Mouse (Mus musculus): Measurements from ENCODE around the gene Strip2. TPM values are rescaled to one million over a fixed set of nuclear protein-coding genes. Genes with fewer than 3 reads are reported as not detected.

Strip2 gene
- polyA plus RNA-seq, 1 experiment: 1.7 TPM

DNA sequence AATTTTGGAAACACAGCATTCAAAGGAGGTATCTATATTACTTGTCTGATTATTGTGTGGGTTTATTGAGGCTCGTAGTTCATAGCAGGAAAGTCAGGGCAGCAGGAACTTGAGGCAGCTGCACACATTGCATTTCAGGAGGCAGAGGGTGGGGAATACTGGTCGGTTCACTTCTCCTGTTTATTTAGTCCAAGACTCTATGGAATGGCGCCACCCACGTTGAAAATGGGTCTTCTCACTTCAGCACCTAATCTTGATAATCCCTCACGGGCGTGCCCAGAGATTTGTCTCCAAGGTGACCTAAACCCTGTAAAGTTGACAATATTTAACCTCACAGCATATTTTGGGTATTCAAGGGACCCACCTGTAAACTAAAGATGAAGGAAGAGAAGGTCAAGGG, 31.0 kb downstream of the Strip2 start:
- Histone ChIP-seq H3K4me3 (ENCODE audit: insufficient read depth, low read depth, low read length) (no peak overlapping the region), H3K27ac (replicated peaks; ENCODE audit: low read depth, low read length) (no peak overlapping the region), H3K4me1 (ENCODE audit: control insufficient read depth, insufficient read depth, insufficient read length, low read length) (no peaks in the 10 kb centered on the region)

DNA sequence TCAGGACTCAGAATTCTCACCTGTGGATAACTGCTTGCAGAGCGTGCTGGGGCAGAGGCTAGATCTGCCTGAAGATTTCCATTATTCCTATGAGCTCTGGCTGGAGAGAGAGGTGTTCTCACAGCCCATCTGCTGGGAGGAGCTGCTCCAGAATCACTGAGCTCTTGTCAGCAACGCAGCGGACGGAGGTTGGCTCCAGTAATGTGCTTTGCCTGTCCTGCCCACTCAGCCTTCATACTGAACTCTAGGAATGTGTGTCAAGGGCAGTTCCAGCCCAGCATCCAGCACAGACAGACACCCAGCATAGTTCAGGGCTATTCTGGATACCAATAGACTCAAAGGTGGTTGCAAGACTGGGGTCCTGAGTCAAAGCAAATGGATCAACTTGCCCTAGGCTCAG, 39.9 kb downstream of the Strip2 start:
- Histone ChIP-seq H3K27ac (replicated peaks; ENCODE audit: low read depth, low read length) (no peak overlapping the region), H3K4me1 (ENCODE audit: control insufficient read depth, insufficient read depth, insufficient read length, low read length) (peaks cover 4% of the 10 kb centered on the region; the same call in 1 of the 2 replicates), H3K4me3 (ENCODE audit: insufficient read depth, low read depth, low read length) (no peak overlapping the region)

DNA sequence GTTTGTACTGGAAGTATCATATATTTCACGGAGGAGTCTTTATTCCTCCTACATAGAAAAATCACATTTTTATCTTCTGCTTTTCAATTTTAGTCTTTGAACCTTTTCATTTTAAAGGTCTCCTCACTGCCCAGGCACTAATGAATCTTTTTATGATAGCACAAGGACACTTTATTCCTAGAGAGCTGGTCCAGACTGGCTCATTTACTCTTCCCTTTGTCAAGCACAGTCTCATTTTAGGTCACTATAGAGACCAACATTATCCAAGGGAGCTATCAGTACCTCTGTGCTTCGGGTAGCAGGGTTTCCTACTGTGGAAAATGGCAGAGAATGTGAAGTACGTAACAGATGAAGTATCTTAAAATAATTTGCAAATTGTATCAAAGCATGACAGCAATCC, 41.9 kb downstream of the Strip2 start:
- Histone ChIP-seq H3K27ac (replicated peaks; ENCODE audit: low read depth, low read length) (no peak overlapping the region), H3K4me3 (ENCODE audit: insufficient read depth, low read depth, low read length) (no peak overlapping the region), H3K4me1 (ENCODE audit: control insufficient read depth, insufficient read depth, insufficient read length, low read length) (peaks cover 4% of the 10 kb centered on the region; the same call in 1 of the 2 replicates)

GRCm38 (mm10) chr6:29961081-29961480, 44.3 kb downstream of the Strip2 start:
- Histone ChIP-seq H3K27ac (replicated peaks; ENCODE audit: low read depth, low read length) (no peak overlapping the region), H3K4me1 (ENCODE audit: control insufficient read depth, insufficient read depth, insufficient read length, low read length) (peaks cover 4% of the 10 kb centered on the region; the same call in 1 of the 2 replicates), H3K4me3 (ENCODE audit: insufficient read depth, low read depth, low read length) (no peak overlapping the region)

- no peaks in the 10 kb centered on the region for H3K4me1 ChIP-seq (ENCODE audit: control insufficient read depth, insufficient read depth, insufficient read length, low read length)
- no peak overlapping the region for H3K27ac ChIP-seq (replicated peaks; ENCODE audit: low read depth, low read length)
- H3K4me3 ChIP-seq (ENCODE audit: insufficient read depth, low read depth, low read length): no peak overlapping the region
Observed at GRCm38 (mm10) chr6:29967917-29968316, 51.1 kb downstream of the Strip2 start.

GRCm38 (mm10) chr6:29973341-29973740, 56.5 kb downstream of the Strip2 start:
- Histone ChIP-seq H3K4me3 (ENCODE audit: insufficient read depth, low read depth, low read length) (no peak overlapping the region), H3K4me1 (ENCODE audit: control insufficient read depth, insufficient read depth, insufficient read length, low read length) (no peaks in the 10 kb centered on the region), H3K27ac (replicated peaks; ENCODE audit: low read depth, low read length) (no peak overlapping the region)

- H3K4me3 ChIP-seq (ENCODE audit: insufficient read depth, low read depth, low read length): no peak overlapping the region
- no peak overlapping the region for H3K27ac ChIP-seq (replicated peaks; ENCODE audit: low read depth, low read length)
- H3K4me1 ChIP-seq (ENCODE audit: control insufficient read depth, insufficient read depth, insufficient read length, low read length): no peaks in the 10 kb centered on the region
Observed at GRCm38 (mm10) chr6:29974836-29975235, 58.0 kb downstream of the Strip2 start.

DNA sequence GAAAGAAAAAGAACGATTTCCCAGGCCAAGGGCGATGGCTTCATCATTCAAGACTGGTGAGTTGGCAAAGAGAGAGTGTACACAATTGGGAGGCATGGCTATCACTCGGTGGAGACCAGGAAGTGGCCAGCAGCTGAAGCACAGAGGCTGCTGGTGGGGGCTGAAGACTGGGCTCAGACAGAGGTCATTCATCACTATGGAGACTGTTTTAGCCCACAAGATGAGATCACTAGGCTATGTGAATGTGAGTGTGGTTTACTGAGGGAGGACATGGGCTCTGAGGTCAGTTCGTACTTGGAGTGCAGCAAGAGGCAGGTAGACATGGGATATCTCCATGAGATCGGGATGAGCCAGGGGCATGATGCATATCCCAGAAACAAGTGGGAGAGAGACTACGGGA, 63.6 kb downstream of the Strip2 start:
- no peaks in the 10 kb centered on the region for H3K4me1 ChIP-seq (ENCODE audit: control insufficient read depth, insufficient read depth, insufficient read length, low read length)
- H3K4me3 ChIP-seq (ENCODE audit: insufficient read depth, low read depth, low read length): no peak overlapping the region
- no peak overlapping the region for H3K27ac ChIP-seq (replicated peaks; ENCODE audit: low read depth, low read length)

DNA sequence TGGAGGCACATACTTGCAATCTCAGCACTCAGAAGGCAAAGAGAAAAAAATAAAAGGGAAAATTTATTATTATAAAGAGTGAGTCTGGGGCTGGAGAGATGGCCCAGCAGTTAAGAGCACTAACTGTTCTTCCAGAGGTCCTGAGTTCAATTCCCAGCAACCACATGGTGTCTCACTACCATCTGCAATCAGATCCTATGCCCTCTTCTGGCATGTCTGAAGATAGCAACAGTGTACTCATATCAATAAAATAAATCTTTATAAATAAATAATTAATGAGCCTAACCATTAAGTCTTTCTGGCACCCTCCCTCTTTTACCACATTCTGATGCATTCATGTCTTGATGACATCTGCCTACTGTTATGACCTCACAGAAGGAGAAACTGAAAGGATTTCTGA, 65.0 kb downstream of the Strip2 start:
- Histone ChIP-seq H3K4me3 (ENCODE audit: insufficient read depth, low read depth, low read length) (no peak overlapping the region), H3K4me1 (ENCODE audit: control insufficient read depth, insufficient read depth, insufficient read length, low read length) (no peaks in the 10 kb centered on the region), H3K27ac (replicated peaks; ENCODE audit: low read depth, low read length) (no peak overlapping the region)

- H3K4me1 ChIP-seq (ENCODE audit: control insufficient read depth, insufficient read depth, insufficient read length, low read length): no peaks in the 10 kb centered on the region; the same call in 1 of the 2 replicates
- H3K4me3 ChIP-seq (ENCODE audit: insufficient read depth, low read depth, low read length): peak overlapping the region; percentile 57
- H3K27ac ChIP-seq (replicated peaks; ENCODE audit: low read depth, low read length): no peak overlapping the region
Observed at GRCm38 (mm10) chr6:29985058-29985498, 68.3 kb downstream of the Strip2 start.

GRCm38 (mm10) chr6:29985504-29985903, 68.7 kb downstream of the Strip2 start:
- Histone ChIP-seq H3K4me1 (ENCODE audit: control insufficient read depth, insufficient read depth, insufficient read length, low read length) (no peaks in the 10 kb centered on the region; the same call in 1 of the 2 replicates), H3K4me3 (ENCODE audit: insufficient read depth, low read depth, low read length) (peak overlapping the region; percentile 57), H3K27ac (replicated peaks; ENCODE audit: low read depth, low read length) (no peak overlapping the region)

GRCm38 (mm10) chr6:29985986-29986385, 69.2 kb downstream of the Strip2 start:
- Histone ChIP-seq H3K4me1 (ENCODE audit: control insufficient read depth, insufficient read depth, insufficient read length, low read length) (no peaks in the 10 kb centered on the region; the same call in 1 of the 2 replicates), H3K27ac (replicated peaks; ENCODE audit: low read depth, low read length) (no peak overlapping the region), H3K4me3 (ENCODE audit: insufficient read depth, low read depth, low read length) (no peak overlapping the region)

GRCm38 (mm10) chr6:29987246-29987645, 70.4 kb downstream of the Strip2 start:
- no peak overlapping the region for H3K4me3 ChIP-seq (ENCODE audit: insufficient read depth, low read depth, low read length)
- no peak overlapping the region for H3K27ac ChIP-seq (replicated peaks; ENCODE audit: low read depth, low read length)
- H3K4me1 ChIP-seq (ENCODE audit: control insufficient read depth, insufficient read depth, insufficient read length, low read length): no peaks in the 10 kb centered on the region; the same call in 1 of the 2 replicates

DNA sequence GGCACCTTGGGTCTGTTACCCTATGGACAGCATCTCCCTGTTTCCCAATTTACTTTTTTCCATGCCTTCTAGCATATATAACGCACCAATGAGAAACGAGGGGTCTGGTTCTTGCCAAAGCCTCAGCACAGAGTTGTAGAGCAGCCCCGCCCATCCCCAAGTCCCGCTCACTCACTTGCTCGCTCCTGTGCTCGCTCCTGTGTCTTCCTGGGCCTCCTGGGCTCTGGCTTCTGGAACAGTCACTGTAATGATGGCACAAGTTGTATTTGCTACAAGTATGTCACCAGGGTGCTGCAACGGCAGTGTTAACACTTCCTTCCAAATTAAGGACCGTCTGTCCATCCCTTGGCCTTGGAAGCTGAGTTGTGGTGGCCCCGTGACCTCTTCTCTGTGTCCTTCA, 81.3 kb downstream of the Strip2 start:
- Histone ChIP-seq H3K27ac (replicated peaks; ENCODE audit: low read depth, low read length) (no peak overlapping the region), H3K4me1 (ENCODE audit: control insufficient read depth, insufficient read depth, insufficient read length, low read length) (no peaks in the 10 kb centered on the region), H3K4me3 (ENCODE audit: insufficient read depth, low read depth, low read length) (no peak overlapping the region)

GRCm38 (mm10) chr6:29998771-29999170, 82.0 kb downstream of the Strip2 start:
- Histone ChIP-seq H3K4me1 (ENCODE audit: control insufficient read depth, insufficient read depth, insufficient read length, low read length) (no peaks in the 10 kb centered on the region), H3K4me3 (ENCODE audit: insufficient read depth, low read depth, low read length) (no peak overlapping the region), H3K27ac (replicated peaks; ENCODE audit: low read depth, low read length) (no peak overlapping the region)

DNA sequence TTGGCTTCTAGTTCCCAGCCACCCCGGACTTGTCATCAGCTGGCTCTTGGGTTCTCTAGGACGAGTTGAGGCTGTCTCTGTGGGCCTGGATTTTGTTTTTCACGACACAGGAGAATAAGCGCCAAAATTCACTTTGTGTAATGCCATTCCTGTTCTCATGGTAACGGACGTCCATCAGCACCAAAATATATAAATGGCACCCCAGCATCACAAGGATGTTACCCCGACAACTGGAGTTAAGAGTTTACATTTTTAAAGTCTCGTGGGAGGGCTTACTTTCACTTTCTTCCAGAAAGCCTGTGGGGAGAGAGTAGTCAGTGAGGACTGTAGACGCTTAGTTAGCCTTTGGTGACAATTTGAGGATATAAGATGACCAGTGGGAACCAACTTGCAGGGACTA, 85.8 kb downstream of the Strip2 start:
- H3K27ac ChIP-seq (replicated peaks; ENCODE audit: low read depth, low read length): no peak overlapping the region
- no peak overlapping the region for H3K4me3 ChIP-seq (ENCODE audit: insufficient read depth, low read depth, low read length)

GRCm38 (mm10) chr6:30005851-30006250, 89.0 kb downstream of the Strip2 start:
- no peak overlapping the region for H3K27ac ChIP-seq (replicated peaks; ENCODE audit: low read depth, low read length)
- no peaks in the 10 kb centered on the region for H3K4me1 ChIP-seq (ENCODE audit: control insufficient read depth, insufficient read depth, insufficient read length, low read length)
- no peak overlapping the region for H3K4me3 ChIP-seq (ENCODE audit: insufficient read depth, low read depth, low read length)

More for the DNA sequence above, 85.8 kb downstream of the Strip2 start:
- no peaks in the 10 kb centered on the region for H3K4me1 ChIP-seq (ENCODE audit: control insufficient read depth, insufficient read depth, insufficient read length, low read length)
